Comparison of ENCODE assay signal across 29 mouse cellular contexts in genomic region chr9:22366221-22366620, GRCm38 (mm10). TPM values are rescaled to one million over a fixed set of nuclear protein-coding genes. Genes with fewer than 3 reads are reported as not detected.
"Had no signal": no experiment of that assay in that cellular context is flagged by ENCODE, and none has a peak within 500 bp of the region (broad histone marks: within the 10 kb centered on the region; RNA-seq: fewer than 3 reads in every experiment).

No protein-coding gene starts in this region.

- H3K9ac ChIP-seq: limb, embryonic 12.5 days; limb, embryonic 13.5 days; limb, embryonic 15.5 days; liver, embryonic 12.5 days; liver, embryonic 13.5 days; liver, embryonic 14.5 days; liver, embryonic 15.5 days; liver, postnatal 0 days; lung, embryonic 14.5 days; lung, embryonic 15.5 days; midbrain, embryonic 12.5 days; midbrain, embryonic 13.5 days; midbrain, embryonic 15.5 days; neural tube, embryonic 12.5 days had no signal

- H3K4me2 ChIP-seq: limb, embryonic 12.5 days; limb, embryonic 13.5 days; limb, embryonic 15.5 days; liver, embryonic 11.5 days; liver, embryonic 12.5 days; liver, embryonic 13.5 days; liver, embryonic 15.5 days; lung, embryonic 14.5 days; lung, embryonic 15.5 days; midbrain, embryonic 11.5 days; midbrain, embryonic 12.5 days; midbrain, embryonic 13.5 days; midbrain, embryonic 15.5 days; neural tube, embryonic 12.5 days had no signal

- H3K36me3 ChIP-seq: midbrain, embryonic 15.5 days had no signal

- H3K4me1 ChIP-seq: limb, embryonic 10.5 days; limb, embryonic 12.5 days; limb, embryonic 13.5 days; limb, embryonic 15.5 days; liver, embryonic 13.5 days; liver, embryonic 15.5 days; lung, embryonic 15.5 days; midbrain, embryonic 10.5 days; midbrain, embryonic 12.5 days; midbrain, embryonic 13.5 days; midbrain, embryonic 15.5 days; neural tube, embryonic 12.5 days had no signal

- H3K9me3 ChIP-seq: limb, embryonic 10.5 days; limb, embryonic 12.5 days; limb, embryonic 13.5 days; limb, embryonic 15.5 days; liver, embryonic 12.5 days; liver, embryonic 13.5 days; liver, embryonic 15.5 days; lung, embryonic 15.5 days; megakaryocyte, embryonic 14.5 days; midbrain, embryonic 10.5 days; midbrain, embryonic 12.5 days; midbrain, embryonic 13.5 days; midbrain, embryonic 15.5 days; neural tube, embryonic 12.5 days had no signal

- H3K4me3 ChIP-seq: limb, embryonic 10.5 days; limb, embryonic 12.5 days; limb, embryonic 13.5 days; limb, embryonic 15.5 days; liver, embryonic 12.5 days; liver, embryonic 13.5 days; liver, embryonic 15.5 days; lung, embryonic 15.5 days; midbrain, embryonic 10.5 days; midbrain, embryonic 12.5 days; midbrain, embryonic 13.5 days; midbrain, embryonic 15.5 days; myocyte; neural tube, embryonic 12.5 days had no signal

- ATAC-seq: liver, embryonic 12.5 days; liver, postnatal 0 days; lung, postnatal 0 days; midbrain, embryonic 13.5 days; midbrain, embryonic 15.5 days had no signal

- H3K27me3 ChIP-seq: limb, embryonic 12.5 days; limb, embryonic 13.5 days; limb, embryonic 15.5 days; liver, embryonic 12.5 days; liver, embryonic 13.5 days; liver, embryonic 15.5 days; lung, embryonic 15.5 days; megakaryocyte, embryonic 14.5 days; midbrain, embryonic 12.5 days; midbrain, embryonic 13.5 days; midbrain, embryonic 15.5 days; neural tube, embryonic 12.5 days had no signal

- H3K27ac ChIP-seq: limb, embryonic 10.5 days; limb, embryonic 12.5 days; limb, embryonic 13.5 days; limb, embryonic 15.5 days; liver, embryonic 12.5 days; liver, embryonic 13.5 days; liver, embryonic 14.5 days; liver, embryonic 15.5 days; lung, embryonic 15.5 days; midbrain, embryonic 10.5 days; midbrain, embryonic 12.5 days; midbrain, embryonic 13.5 days; midbrain, embryonic 15.5 days; neural tube, embryonic 12.5 days had no signal

- DNase-seq: left cerebral cortex, postnatal 4 days; liver; liver, embryonic 13.5 days; lung, adult 18-20 months; lung, adult 2 months; lung, embryonic 14.5 days; lung, postnatal 10 days; lung, postnatal 14 days; midbrain, embryonic 14.5 days had no signal

RNA-seq across cellular contexts. Expression of gene 9530077C05Rik, which starts 45.1 kb away (rescaled TPM):
- total RNA-seq: monocyte, adult 5-6 weeks had no signal
